Mouse (Mus musculus): ENCODE measurements around the gene Zc3h13. TPM values are rescaled to one million over a fixed set of nuclear protein-coding genes. Genes with fewer than 3 reads are reported as not detected.
A peak's percentile ranks its signal among the peaks of the same experiment; 100 is the strongest.

Zc3h13 gene
- total and polyA plus RNA-seq, 2 experiments from 2014 or later, result 3.8 to 16.7 TPM

DNA sequence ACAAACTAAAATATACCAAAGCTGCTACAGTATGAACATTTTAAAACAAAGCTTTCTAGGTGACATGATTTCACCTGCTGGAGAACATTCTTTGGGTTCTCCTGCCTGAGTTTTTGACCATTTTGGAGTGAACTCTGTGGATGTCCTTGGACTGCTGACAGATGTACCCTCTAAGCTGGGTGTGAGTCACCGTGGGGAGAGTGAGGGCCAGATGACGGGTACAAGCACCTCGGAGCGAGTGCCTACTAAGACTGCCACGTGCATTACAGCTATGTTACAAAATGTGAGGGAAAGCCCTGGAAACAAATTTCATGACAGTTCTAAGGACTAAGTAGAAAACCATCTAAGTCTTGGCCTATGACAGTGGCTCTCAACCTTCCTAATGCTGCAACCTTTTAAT lies 14.6 kb upstream of the Zc3h13 start:
- Histone ChIP-seq H3K4me3 (ENCODE audit: low read depth, low read length) (no peak overlapping the region), H3K36me3 (replicated peaks; ENCODE audit: control insufficient read depth, insufficient read depth, low read length) (no peaks in the 10 kb centered on the region), H3K27ac (ENCODE audit: low read depth) (no peak overlapping the region), H3K4me1 (ENCODE audit: control insufficient read depth, insufficient read depth) (no peaks in the 10 kb centered on the region), H3K4me2 (ENCODE audit: low read depth, low read length) (no peak overlapping the region), H3K9ac (replicated peaks; ENCODE audit: low read depth, low read length) (no peak overlapping the region), H3K27me3 (ENCODE audit: control insufficient read depth, insufficient read depth, low read length) (no peaks in the 10 kb centered on the region), H3K9me3 (replicated peaks; ENCODE audit: control insufficient read depth, low read length) (no peaks in the 10 kb centered on the region)
- TF ChIP-seq EP300 (IDR thresholded peaks at IDR 0.05; ENCODE audit: low read depth) (no peak), CTCF (IDR thresholded peaks at IDR 0.05; ENCODE audit: low read depth) (no peak)
- ATAC-seq (ENCODE audit: insufficient read depth, low read depth) (no peak), DNase-seq (ENCODE audit: low spot score) (no peak)
- 46% methylated on average over 5 of the region's 5 CpGs for WGBS

DNA sequence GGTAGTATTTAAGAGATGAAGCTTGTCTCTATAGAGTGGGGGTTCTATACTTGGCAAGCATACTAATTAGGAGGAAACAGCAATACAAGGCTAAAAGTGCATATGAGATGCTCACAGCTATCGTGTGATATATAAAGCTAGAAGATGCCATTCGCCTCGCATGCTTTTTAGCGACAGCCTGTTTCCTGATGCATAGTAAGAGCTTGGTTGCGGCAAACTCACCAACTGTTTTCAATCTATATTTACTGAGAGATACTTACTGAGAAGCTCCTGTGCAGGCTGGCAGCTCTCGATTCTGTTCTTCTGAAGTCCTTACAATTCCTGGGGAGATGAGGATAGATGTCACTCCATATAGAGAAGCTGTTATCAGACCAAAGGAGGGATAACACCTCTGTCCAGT lies 4.5 kb upstream of the Zc3h13 start:
- Histone ChIP-seq H3K4me3 (ENCODE audit: low read depth, low read length) (no peak overlapping the region), H3K9ac (replicated peaks; ENCODE audit: low read depth, low read length) (no peak overlapping the region), H3K9me3 (replicated peaks; ENCODE audit: control insufficient read depth, low read length) (no peaks in the 10 kb centered on the region), H3K4me2 (ENCODE audit: low read depth, low read length) (no peak overlapping the region), H3K4me1 (ENCODE audit: control insufficient read depth, insufficient read depth) (peaks cover 5% of the 10 kb centered on the region; the same call in 1 of the 2 replicates), H3K27me3 (ENCODE audit: control insufficient read depth, insufficient read depth, low read length) (no peaks in the 10 kb centered on the region), H3K36me3 (replicated peaks; ENCODE audit: control insufficient read depth, insufficient read depth, low read length) (no peaks in the 10 kb centered on the region), H3K27ac (ENCODE audit: low read depth) (no peak overlapping the region)
- no peak for TF ChIP-seq CTCF (IDR thresholded peaks at IDR 0.05; ENCODE audit: low read depth)
- no peak for TF ChIP-seq EP300 (IDR thresholded peaks at IDR 0.05; ENCODE audit: low read depth)
- no peak for DNase-seq (ENCODE audit: low spot score)
- no peak for ATAC-seq (ENCODE audit: insufficient read depth, low read depth)
- 79% methylated on average over 6 of the region's 6 CpGs for WGBS

DNA sequence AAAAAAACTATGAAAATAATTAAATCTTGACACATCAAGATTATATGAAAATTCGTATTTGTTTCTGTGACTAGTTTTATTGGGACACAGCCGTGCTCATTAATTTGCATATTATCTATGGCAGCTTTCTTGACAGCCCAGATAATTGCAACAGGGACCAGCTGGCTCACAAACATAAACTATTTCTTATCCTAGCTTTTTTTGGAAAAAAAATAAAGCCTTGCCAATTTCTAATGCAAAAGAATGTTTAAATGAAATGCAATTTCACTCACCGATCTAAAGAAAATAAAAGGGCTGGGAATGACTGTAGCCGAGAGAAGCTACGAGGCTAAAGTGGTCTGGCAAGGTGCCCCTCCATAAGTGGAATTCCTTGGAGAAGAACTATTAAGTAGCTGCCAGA lies 3.8 kb upstream of the Zc3h13 start:
- 31% methylated on average over 5 of the region's 5 CpGs for WGBS

DNA sequence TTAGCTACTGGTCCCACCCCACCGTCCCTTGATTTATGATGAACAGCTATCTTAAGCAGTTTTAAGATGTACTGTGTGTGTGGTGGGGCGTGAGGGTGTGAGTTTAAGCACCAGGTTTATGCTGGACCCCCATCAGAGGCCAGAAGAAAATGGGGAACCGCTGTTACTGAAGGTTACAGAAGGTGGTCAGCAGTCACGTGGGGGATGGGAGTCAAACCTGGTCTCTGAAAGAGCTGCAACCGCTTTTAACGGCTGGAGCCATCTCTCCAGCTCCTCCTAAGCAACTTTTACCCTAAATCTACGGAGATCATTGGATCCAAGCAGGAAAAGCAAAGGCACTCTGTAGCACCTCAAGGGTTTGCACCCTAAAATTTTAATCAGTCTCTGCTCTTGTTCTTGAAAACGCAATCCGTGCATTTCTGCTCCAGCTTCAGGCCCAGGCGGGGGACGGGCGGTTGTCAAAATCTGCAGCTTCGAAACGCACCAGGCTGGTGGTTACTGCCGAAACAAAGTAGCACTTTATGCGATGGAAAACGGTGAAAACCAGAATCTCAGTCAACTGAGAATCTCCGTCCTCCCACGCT lies 472 bp upstream of the Zc3h13 start:
- peak overlapping the region; percentile 99 for H3K4me3 ChIP-seq (ENCODE audit: low read depth, low read length)
- TF ChIP-seq EP300 (IDR thresholded peaks at IDR 0.05; ENCODE audit: low read depth), result no peak
- TF ChIP-seq CTCF (IDR thresholded peaks at IDR 0.05; ENCODE audit: low read depth), result no peak
- H3K4me1 ChIP-seq (ENCODE audit: control insufficient read depth, insufficient read depth), result peaks cover 12% of the 10 kb centered on the region
- H3K4me2 ChIP-seq (ENCODE audit: low read depth, low read length), result peak overlapping the region; percentile 84
- peak; percentile 26 for DNase-seq (ENCODE audit: low spot score)
- no peaks in the 10 kb centered on the region for H3K27me3 ChIP-seq (ENCODE audit: control insufficient read depth, insufficient read depth, low read length)
- no peaks in the 10 kb centered on the region for H3K36me3 ChIP-seq (replicated peaks; ENCODE audit: control insufficient read depth, insufficient read depth, low read length)
- no peaks in the 10 kb centered on the region for H3K9me3 ChIP-seq (replicated peaks; ENCODE audit: control insufficient read depth, low read length)
- WGBS, result 4% methylated on average over 19 of the region's 19 CpGs
- peak overlapping the region; percentile 94 for H3K27ac ChIP-seq (ENCODE audit: low read depth)
- peak; percentile 23; the same call in 1 of the 2 replicates for ATAC-seq (ENCODE audit: insufficient read depth, low read depth)
- H3K9ac ChIP-seq (replicated peaks; ENCODE audit: low read depth, low read length), result peak overlapping the region; percentile 95

More for the DNA sequence above, 3.8 kb upstream of the Zc3h13 start:
- no peak overlapping the region for H3K9ac ChIP-seq (replicated peaks; ENCODE audit: low read depth, low read length)
- no peak overlapping the region for H3K4me3 ChIP-seq (ENCODE audit: low read depth, low read length)
- H3K27me3 ChIP-seq (ENCODE audit: control insufficient read depth, insufficient read depth, low read length), result no peaks in the 10 kb centered on the region
- no peak overlapping the region for H3K4me2 ChIP-seq (ENCODE audit: low read depth, low read length)
- H3K27ac ChIP-seq (ENCODE audit: low read depth), result no peak overlapping the region
- DNase-seq (ENCODE audit: low spot score), result no peak
- no peak for TF ChIP-seq CTCF (IDR thresholded peaks at IDR 0.05; ENCODE audit: low read depth)
- TF ChIP-seq EP300 (IDR thresholded peaks at IDR 0.05; ENCODE audit: low read depth), result no peak
- no peaks in the 10 kb centered on the region for H3K9me3 ChIP-seq (replicated peaks; ENCODE audit: control insufficient read depth, low read length)
- no peaks in the 10 kb centered on the region for H3K36me3 ChIP-seq (replicated peaks; ENCODE audit: control insufficient read depth, insufficient read depth, low read length)
- ATAC-seq (ENCODE audit: insufficient read depth, low read depth), result no peak
- peaks cover 11% of the 10 kb centered on the region for H3K4me1 ChIP-seq (ENCODE audit: control insufficient read depth, insufficient read depth)

DNA sequence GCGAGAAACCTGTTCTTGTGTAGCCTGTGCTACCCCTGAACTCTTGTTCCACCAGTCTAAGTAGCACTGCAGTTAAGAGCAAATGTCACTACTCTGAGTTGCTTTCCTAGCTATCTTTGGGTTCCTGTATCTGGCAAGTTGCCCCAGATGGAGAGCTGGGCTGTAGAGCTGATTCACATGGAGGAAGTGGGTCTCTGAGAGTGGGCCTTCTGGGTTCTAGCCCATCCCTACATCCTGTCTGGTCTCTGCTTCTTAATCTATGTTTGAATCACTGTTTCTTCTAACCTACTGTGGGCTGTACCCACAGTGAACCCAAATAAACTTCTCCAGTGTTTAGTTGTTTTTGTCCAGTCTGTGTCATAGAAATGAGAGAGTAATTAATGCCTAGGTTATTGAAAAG lies 16.9 kb downstream of the Zc3h13 start:
- ATAC-seq (ENCODE audit: insufficient read depth, low read depth) (no peak), DNase-seq (ENCODE audit: low spot score) (no peak)
- H3K4me2 ChIP-seq (ENCODE audit: low read depth, low read length), result no peak overlapping the region
- H3K9ac ChIP-seq (replicated peaks; ENCODE audit: low read depth, low read length), result no peak overlapping the region
- no peak overlapping the region for H3K4me3 ChIP-seq (ENCODE audit: low read depth, low read length)
- no peaks in the 10 kb centered on the region for H3K36me3 ChIP-seq (replicated peaks; ENCODE audit: control insufficient read depth, insufficient read depth, low read length)
- no peak for TF ChIP-seq CTCF (IDR thresholded peaks at IDR 0.05; ENCODE audit: low read depth)
- no peak for TF ChIP-seq EP300 (IDR thresholded peaks at IDR 0.05; ENCODE audit: low read depth)
- no peaks in the 10 kb centered on the region; the same call in 1 of the 2 replicates for H3K4me1 ChIP-seq (ENCODE audit: control insufficient read depth, insufficient read depth)
- no peak overlapping the region for H3K27ac ChIP-seq (ENCODE audit: low read depth)
- H3K27me3 ChIP-seq (ENCODE audit: control insufficient read depth, insufficient read depth, low read length), result no peaks in the 10 kb centered on the region
- no peaks in the 10 kb centered on the region for H3K9me3 ChIP-seq (replicated peaks; ENCODE audit: control insufficient read depth, low read length)
- WGBS, result 86% methylated on average over 1 of the region's 1 CpGs

DNA sequence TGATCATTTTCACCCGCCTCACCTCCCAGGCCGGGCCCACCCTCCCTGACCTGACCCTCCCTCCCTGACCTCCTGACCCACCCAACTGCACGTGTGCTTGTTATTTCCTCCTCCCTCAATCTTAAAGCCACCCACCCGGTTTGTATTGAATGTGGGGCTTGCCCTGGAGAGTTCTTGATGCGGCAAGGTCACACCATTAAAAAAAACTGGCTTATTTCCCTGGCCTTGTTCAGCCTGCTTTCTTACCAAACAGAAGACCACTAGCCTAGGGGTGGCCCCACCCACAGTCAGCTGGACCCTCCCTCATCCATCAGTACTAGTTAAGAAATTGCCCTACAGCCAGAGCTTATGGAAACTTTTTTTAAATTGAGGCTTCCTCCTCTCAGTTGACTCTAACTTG lies 19.6 kb downstream of the Zc3h13 start:
- ATAC-seq (ENCODE audit: insufficient read depth, low read depth) (no peak), DNase-seq (ENCODE audit: low spot score) (no peak)
- Histone ChIP-seq H3K9me3 (replicated peaks; ENCODE audit: control insufficient read depth, low read length) (no peaks in the 10 kb centered on the region), H3K4me3 (ENCODE audit: low read depth, low read length) (no peak overlapping the region), H3K27ac (ENCODE audit: low read depth) (no peak overlapping the region), H3K36me3 (replicated peaks; ENCODE audit: control insufficient read depth, insufficient read depth, low read length) (no peaks in the 10 kb centered on the region), H3K27me3 (ENCODE audit: control insufficient read depth, insufficient read depth, low read length) (no peaks in the 10 kb centered on the region), H3K4me1 (ENCODE audit: control insufficient read depth, insufficient read depth) (no peaks in the 10 kb centered on the region; the same call in 1 of the 2 replicates), H3K9ac (replicated peaks; ENCODE audit: low read depth, low read length) (no peak overlapping the region), H3K4me2 (ENCODE audit: low read depth, low read length) (no peak overlapping the region)
- WGBS, result 65% methylated on average over 5 of the region's 5 CpGs
- TF ChIP-seq EP300 (IDR thresholded peaks at IDR 0.05; ENCODE audit: low read depth), result no peak
- no peak for TF ChIP-seq CTCF (IDR thresholded peaks at IDR 0.05; ENCODE audit: low read depth)

Data from heart, postnatal 0 days (tissue).